Mouse (Mus musculus): ENCODE data around the gene Ear10. TPM values are rescaled to one million over a fixed set of nuclear protein-coding genes. Genes with fewer than 3 reads are reported as not detected.
"Not testable (repeated sequence)": the region's sequence is repeated elsewhere in the genome, so short reads cannot be mapped to it uniquely, and the experiment has no call there.

The Ear10 gene
- polyA plus RNA-seq, 1 experiment: not detected

GRCm38 (mm10) chr14:43886235-43886634 is 37.1 kb downstream of the Ear10 start:
- not testable (repeated sequence) for H3K79me2 ChIP-seq (ENCODE audit: control insufficient read depth, insufficient read depth); H3ac ChIP-seq (ENCODE audit: control insufficient read depth, insufficient read length); H3K4me2 ChIP-seq (ENCODE audit: low read depth); H3K27me3 ChIP-seq (ENCODE audit: control insufficient read depth, insufficient read depth, insufficient read length); H3K4me3 ChIP-seq; H3K36me3 ChIP-seq (ENCODE audit: control insufficient read depth, insufficient read depth)

GRCm38 (mm10) chr14:43879966-43880545 is 43.3 kb downstream of the Ear10 start:
- not testable (repeated sequence) for H3K4me2 ChIP-seq (ENCODE audit: low read depth); H3K27me3 ChIP-seq (ENCODE audit: control insufficient read depth, insufficient read depth, insufficient read length); H3ac ChIP-seq (ENCODE audit: control insufficient read depth, insufficient read length); H3K79me2 ChIP-seq (ENCODE audit: control insufficient read depth, insufficient read depth); H3K36me3 ChIP-seq (ENCODE audit: control insufficient read depth, insufficient read depth); H3K4me3 ChIP-seq

GRCm38 (mm10) chr14:43877789-43878188 is 45.6 kb downstream of the Ear10 start:
- not testable (repeated sequence) for H3ac ChIP-seq (ENCODE audit: control insufficient read depth, insufficient read length); H3K27me3 ChIP-seq (ENCODE audit: control insufficient read depth, insufficient read depth, insufficient read length); H3K4me3 ChIP-seq; H3K79me2 ChIP-seq (ENCODE audit: control insufficient read depth, insufficient read depth); H3K4me2 ChIP-seq (ENCODE audit: low read depth); H3K36me3 ChIP-seq (ENCODE audit: control insufficient read depth, insufficient read depth)

GRCm38 (mm10) chr14:43875417-43875816 is 47.9 kb downstream of the Ear10 start, which contains the start of gene Ear1:
Gene Ear1 (minus strand): TSS chr14:43875517.
- not testable (repeated sequence) for H3K79me2 ChIP-seq (ENCODE audit: control insufficient read depth, insufficient read depth); H3K27me3 ChIP-seq (ENCODE audit: control insufficient read depth, insufficient read depth, insufficient read length); H3K36me3 ChIP-seq (ENCODE audit: control insufficient read depth, insufficient read depth); H3K4me2 ChIP-seq (ENCODE audit: low read depth); H3ac ChIP-seq (ENCODE audit: control insufficient read depth, insufficient read length); H3K4me3 ChIP-seq

GRCm38 (mm10) chr14:43874862-43875261 is 48.5 kb downstream of the Ear10 start:
- not testable (repeated sequence) for H3K79me2 ChIP-seq (ENCODE audit: control insufficient read depth, insufficient read depth); H3K4me3 ChIP-seq

More at GRCm38 (mm10) chr14:43874862-43875261, 48.5 kb downstream of the Ear10 start:
- H3K27me3 ChIP-seq (ENCODE audit: control insufficient read depth, insufficient read depth, insufficient read length); H3ac ChIP-seq (ENCODE audit: control insufficient read depth, insufficient read length); H3K36me3 ChIP-seq (ENCODE audit: control insufficient read depth, insufficient read depth); H3K4me2 ChIP-seq (ENCODE audit: low read depth): not testable (repeated sequence)

Other genes with a start within 250 kb of the Ear10 start
- gene Gm8165, start 246.4 kb downstream of the Ear10 start, polyA plus RNA-seq (2012; fragmentation: generic; extraction: Trizol): not detected
- 0.40 TPM for gene Gm7324, start 225.7 kb downstream of the Ear10 start, polyA plus RNA-seq (2012; fragmentation: generic; extraction: Trizol)
- not detected for gene Gm16506, start 196.1 kb downstream of the Ear10 start, polyA plus RNA-seq (2012; fragmentation: generic; extraction: Trizol)
- not detected for gene Gm6526, start 175.7 kb downstream of the Ear10 start, polyA plus RNA-seq (2012; fragmentation: generic; extraction: Trizol)
- not detected for gene Gm8180, start 138.8 kb downstream of the Ear10 start, polyA plus RNA-seq (2012; fragmentation: generic; extraction: Trizol)
- not detected for gene Ear1, start 48.0 kb downstream of the Ear10 start, polyA plus RNA-seq (2012; fragmentation: generic; extraction: Trizol)
- gene Gm8113, start 1.8 kb upstream of the Ear10 start, polyA plus RNA-seq (2012; fragmentation: generic; extraction: Trizol): 0.30 TPM
- not detected for gene Ang5, start 33.5 kb upstream of the Ear10 start, polyA plus RNA-seq (2012; fragmentation: generic; extraction: Trizol)
- not detected for gene Ang6, start 78.7 kb upstream of the Ear10 start, polyA plus RNA-seq (2012; fragmentation: generic; extraction: Trizol)
- gene Ear2, start 179.1 kb upstream of the Ear10 start, polyA plus RNA-seq (2012; fragmentation: generic; extraction: Trizol): not detected
- gene Gm3327, start 200.3 kb upstream of the Ear10 start, polyA plus RNA-seq (2012; fragmentation: generic; extraction: Trizol): not detected